Mouse (Mus musculus) liver, adult (tissue): ENCODE data around the gene Aar2.

Experiments used
- GATA4 ChIP-seq: IDR thresholded peaks from 2 replicates; pipeline ENCODE4 v1.6.1; 2014; ENCODE audit warnings: mild to moderate bottlenecking, low read length; ENCODE audit not compliant: insufficient replicate concordance

Gene Aar2

DNA sequence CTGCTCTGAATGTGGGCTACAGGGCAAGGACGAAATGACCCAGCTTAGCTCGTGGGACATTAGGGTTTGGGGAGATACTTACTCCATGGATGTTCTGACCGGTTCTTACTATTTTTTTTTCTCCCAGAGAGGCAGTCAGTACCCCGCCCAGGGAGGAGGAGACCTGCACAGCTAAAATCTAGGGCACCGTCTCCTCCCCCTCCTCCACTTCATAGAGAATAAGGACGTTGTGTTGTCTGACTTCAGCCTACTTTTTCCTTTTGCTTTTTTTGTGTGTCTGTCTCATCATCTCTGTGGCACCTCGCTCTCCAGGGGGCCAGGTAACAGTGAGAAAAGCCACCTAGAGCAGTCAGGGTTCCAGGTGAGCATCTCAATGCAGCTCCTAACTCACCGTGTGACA is 5.0 kb upstream of the Aar2 start:
- no peak for TF ChIP-seq GATA4

DNA sequence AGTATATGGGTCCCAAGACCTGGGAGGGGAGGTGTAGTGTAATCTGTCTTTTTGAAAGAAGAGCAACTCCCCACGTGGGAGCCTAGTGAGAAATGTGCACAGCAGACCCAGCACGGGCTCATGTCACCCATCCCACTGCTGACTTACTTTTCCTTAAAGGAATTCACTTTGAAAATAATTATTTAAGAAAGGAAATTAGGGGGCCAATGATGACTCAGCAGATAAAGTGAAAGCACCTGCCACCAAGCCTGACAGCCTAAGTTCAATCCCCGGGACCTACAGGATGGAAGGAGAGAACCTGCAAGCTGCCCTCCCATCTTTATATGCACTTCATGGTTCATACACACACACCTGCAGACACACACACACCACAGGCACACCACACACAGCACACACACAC is 3.6 kb upstream of the Aar2 start:
- no peak for TF ChIP-seq GATA4

GRCm38 (mm10) chr2:156552421-156552820 is 5.0 kb downstream of the Aar2 start:
- no peak for TF ChIP-seq GATA4

- TF ChIP-seq GATA4, result no peak
Observed at GRCm38 (mm10) chr2:156561808-156562207, 14.4 kb downstream of the Aar2 start.

DNA sequence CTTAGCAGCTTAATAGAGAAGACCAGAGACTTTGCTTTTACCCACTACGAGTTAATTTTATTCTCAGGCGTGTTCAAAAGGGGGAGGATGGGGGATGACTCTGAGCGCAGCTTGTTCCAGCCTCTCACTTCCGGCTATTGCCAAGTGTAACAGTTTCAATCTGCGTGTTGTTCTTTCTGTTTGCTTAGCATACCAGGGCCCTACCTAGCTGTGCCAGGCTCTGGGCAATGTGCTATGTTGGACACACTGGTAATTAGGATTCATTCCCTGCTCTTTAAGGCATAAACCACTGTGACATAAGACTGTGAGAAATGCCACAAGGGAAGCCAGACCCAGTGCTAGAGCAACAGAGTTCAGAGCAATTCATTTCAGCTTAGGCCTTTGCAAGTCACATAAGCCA is 16.2 kb downstream of the Aar2 start:
- no peak for TF ChIP-seq GATA4

DNA sequence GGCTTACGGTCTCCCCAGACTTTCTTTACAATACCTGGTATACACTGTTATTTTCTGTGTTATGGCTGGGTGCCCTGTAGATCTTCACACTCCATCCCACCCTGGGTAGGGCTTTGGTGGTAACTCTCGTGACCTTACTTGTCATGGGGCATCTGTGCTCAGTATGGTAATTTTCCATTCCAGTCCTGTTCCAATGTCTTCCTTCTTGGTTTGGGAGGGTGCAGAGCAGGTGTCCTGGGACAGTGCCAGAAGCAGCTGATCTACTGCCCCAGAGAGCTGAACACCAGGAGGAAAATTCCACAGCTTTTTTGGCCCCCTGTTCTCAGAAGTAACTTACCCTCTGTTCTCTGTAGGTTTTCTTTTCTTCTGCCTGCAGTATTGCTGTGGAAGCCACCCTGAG is 19.1 kb downstream of the Aar2 start:
- TF ChIP-seq GATA4, result no peak

- no peak for TF ChIP-seq GATA4
Observed at GRCm38 (mm10) chr2:156568647-156569046, 21.3 kb downstream of the Aar2 start.

GRCm38 (mm10) chr2:156569261-156569660 is 21.9 kb downstream of the Aar2 start:
- no peak for TF ChIP-seq GATA4

- no peak for TF ChIP-seq GATA4
Observed at GRCm38 (mm10) chr2:156571521-156571920, 24.1 kb downstream of the Aar2 start.

GRCm38 (mm10) chr2:156576850-156577587 is 29.6 kb downstream of the Aar2 start:
- no peak for TF ChIP-seq GATA4

- no peak for TF ChIP-seq GATA4
Observed at GRCm38 (mm10) chr2:156580507-156580906, 33.1 kb downstream of the Aar2 start.

DNA sequence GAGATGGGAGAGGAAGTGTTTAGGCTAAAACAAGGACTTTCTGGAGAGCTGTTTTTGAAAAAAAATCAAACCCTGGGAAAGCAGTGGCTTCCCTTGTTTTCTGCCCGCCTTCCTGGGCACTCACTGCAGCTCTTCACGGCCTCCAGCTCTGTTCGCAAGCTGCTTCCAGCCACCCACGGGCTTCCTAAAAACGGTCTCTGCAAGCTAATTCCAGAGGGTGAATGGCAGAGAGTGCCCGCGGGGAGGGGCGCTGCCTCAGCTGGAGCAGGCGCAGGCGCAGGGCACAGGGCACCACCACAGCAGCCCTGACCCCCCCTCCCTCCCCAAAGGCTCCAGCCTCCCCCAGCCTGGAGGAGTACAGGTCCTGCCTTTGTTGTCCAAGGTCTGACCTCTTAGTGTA is 33.9 kb downstream of the Aar2 start:
- TF ChIP-seq GATA4, result no peak

GRCm38 (mm10) chr2:156582887-156583286 is 35.5 kb downstream of the Aar2 start:
- no peak for TF ChIP-seq GATA4

DNA sequence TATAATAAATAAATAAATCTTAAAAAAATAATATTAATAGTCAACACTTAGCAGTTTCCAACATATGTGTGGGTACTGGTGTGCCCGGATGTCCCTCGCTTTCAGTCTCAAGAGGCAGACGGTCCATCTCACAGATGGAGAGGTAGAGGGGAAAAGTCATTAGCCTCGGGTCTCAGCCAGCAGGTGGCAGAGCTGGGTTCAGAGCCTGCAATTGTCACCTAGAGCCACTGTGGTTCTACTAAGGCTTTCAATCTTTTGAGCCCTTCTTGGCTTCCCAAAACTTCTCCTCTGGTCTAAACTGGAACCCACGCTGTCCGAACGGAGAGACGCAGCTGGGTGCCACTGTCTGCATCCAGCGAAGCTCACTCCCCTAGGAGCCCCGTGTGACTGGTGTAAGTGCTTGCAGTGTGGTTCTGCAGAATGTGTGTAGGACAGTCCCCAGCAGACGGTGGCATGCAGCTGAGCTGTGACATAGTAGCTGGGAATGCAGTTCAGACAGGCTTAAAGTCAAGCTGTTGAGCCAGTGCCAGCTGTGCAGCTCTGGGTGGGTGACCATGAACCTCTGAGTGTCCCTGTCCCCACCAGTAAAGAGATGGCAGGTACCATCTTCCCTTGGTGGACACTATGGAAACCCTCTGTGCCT is 36.9 kb downstream of the Aar2 start:
- TF ChIP-seq GATA4, result no peak

- no peak for TF ChIP-seq GATA4
Observed at GRCm38 (mm10) chr2:156584797-156585471, 37.5 kb downstream of the Aar2 start.

DNA sequence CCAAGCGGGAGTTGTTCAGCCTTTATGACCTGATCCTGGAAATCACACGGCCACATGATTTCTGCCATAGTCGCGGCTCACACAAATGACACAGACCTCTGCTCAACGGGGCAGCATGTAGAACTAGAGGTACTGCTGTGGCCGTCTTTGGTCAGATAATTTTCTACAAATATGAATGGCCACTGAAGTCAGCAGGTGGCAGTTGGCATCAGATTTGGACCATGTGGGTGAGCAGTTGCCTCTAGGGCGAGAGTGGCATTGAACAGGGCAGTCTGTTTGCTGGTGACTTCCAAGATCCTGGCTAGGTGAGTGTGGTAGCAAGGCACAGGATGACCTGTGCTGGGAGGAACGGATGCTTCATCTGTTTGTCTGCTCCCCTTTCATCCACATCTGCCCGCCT is 42.1 kb downstream of the Aar2 start:
- no peak for TF ChIP-seq GATA4
